Mouse (Mus musculus) midbrain, embryonic 13.5 days (tissue): ENCODE data around the gene Xylt1. TPM values are rescaled to one million over a fixed set of nuclear protein-coding genes. Genes with fewer than 3 reads are reported as not detected.

Experiments used
- ATAC-seq: fragments of 200-750 bp; cut with Nextera tagmentation; 2 replicates; pipeline ENCODE4 v1.8.0; 2017; ENCODE audit warnings: mild to moderate bottlenecking, moderate TSS enrichment, moderate library complexity
- H3K27ac ChIP-seq: fragments of 300-500 bp; sonication (generic); 2 replicates; pipeline ENCODE4 v1.5.1; 2015; ENCODE audit warnings: inconsistent platforms, mild to moderate bottlenecking, moderate library complexity
- H3K27me3 ChIP-seq: fragments of 300-500 bp; sonication (generic); 2 replicates; pipeline ENCODE4 v1.6.1; 2015; ENCODE audit warnings: mild to moderate bottlenecking, inconsistent platforms
- H3K36me3 ChIP-seq: fragments of 300-500 bp; sonication (generic); 2 replicates; pipeline ENCODE4 v1.6.1; 2015; ENCODE audit warnings: mild to moderate bottlenecking, inconsistent platforms
- H3K4me1 ChIP-seq: fragments of 300-500 bp; sonication (generic); replicated peaks from 2 replicates; pipeline ENCODE4 v1.6.1; 2015; ENCODE audit warnings: inconsistent platforms
- H3K4me2 ChIP-seq: fragments of 300-500 bp; sonication (generic); replicated peaks from 2 replicates; pipeline ENCODE4 v1.6.1; 2015; ENCODE audit warnings: moderate library complexity, mild to moderate bottlenecking, inconsistent platforms
- H3K4me3 ChIP-seq: fragments of 300-500 bp; sonication (generic); replicated peaks from 2 replicates; pipeline ENCODE4 v1.5.1; 2015; ENCODE audit warnings: mild to moderate bottlenecking, inconsistent platforms
- H3K9ac ChIP-seq: fragments of 300-500 bp; sonication (generic); replicated peaks from 2 replicates; pipeline ENCODE4 v1.6.1; 2015; ENCODE audit warnings: mild to moderate bottlenecking, inconsistent platforms
- H3K9me3 ChIP-seq: fragments of 300-500 bp; sonication (generic); 2 replicates; pipeline ENCODE4 v1.6.1; 2016; ENCODE audit warnings: mild to moderate bottlenecking, inconsistent platforms
- WGBS: fragments of 180-500 bp; shearing (Covaris S2); methylation state at CpG from one replicate; pipeline ENCODE4 v1.1.7; 2015; 5-methylcytosine and 5-hydroxymethylcytosine counted together
- polyA plus RNA-seq: library from polyadenylated mRNA; unstranded; fragments of >200 nt; fragmentation: Nextera tagmentation; extraction: Ambion mirVana; gene quantifications from 2 replicates; pipeline ENCODE4 v1.2.1, GENCODE M21; 2015

The Xylt1 gene
- polyA plus RNA-seq, 1 experiment from 2014 or later, result 1.7 TPM

GRCm38 (mm10) chr7:117586811-117587210 lies 206.0 kb downstream of the Xylt1 start:
- no peaks in the 10 kb centered on the region for H3K9me3 ChIP-seq
- no peak overlapping the region for H3K27ac ChIP-seq
- H3K4me1 ChIP-seq, result peaks cover 16% of the 10 kb centered on the region
- no peak for ATAC-seq
- no peak overlapping the region for H3K9ac ChIP-seq
- no peak overlapping the region for H3K4me2 ChIP-seq
- peaks cover 6% of the 10 kb centered on the region; the same call in 1 of the 2 replicates for H3K27me3 ChIP-seq
- no peak overlapping the region for H3K4me3 ChIP-seq
- H3K36me3 ChIP-seq, result no peaks in the 10 kb centered on the region

GRCm38 (mm10) chr7:117587234-117587929 lies 206.6 kb downstream of the Xylt1 start:
- peak; percentile 62; the same call in 1 of the 2 replicates for ATAC-seq
- Histone ChIP-seq H3K27ac (no peak overlapping the region), H3K27me3 (peaks cover 6% of the 10 kb centered on the region; the same call in 1 of the 2 replicates), H3K4me3 (no peak overlapping the region), H3K9ac (no peak overlapping the region), H3K4me2 (no peak overlapping the region), H3K36me3 (no peaks in the 10 kb centered on the region), H3K4me1 (peaks cover 16% of the 10 kb centered on the region), H3K9me3 (no peaks in the 10 kb centered on the region)
- 43% methylated on average over 6 of the region's 6 CpGs for WGBS

GRCm38 (mm10) chr7:117588426-117588825 lies 207.6 kb downstream of the Xylt1 start:
- peaks cover 6% of the 10 kb centered on the region; the same call in 1 of the 2 replicates for H3K27me3 ChIP-seq
- 23% methylated on average over 1 of the region's 1 CpGs for WGBS
- H3K9ac ChIP-seq, result no peak overlapping the region

GRCm38 (mm10) chr7:117589359-117589758 lies 208.6 kb downstream of the Xylt1 start:
- no peak for ATAC-seq
- Histone ChIP-seq H3K27ac (no peak overlapping the region), H3K9me3 (no peaks in the 10 kb centered on the region), H3K27me3 (peaks cover 6% of the 10 kb centered on the region; the same call in 1 of the 2 replicates), H3K4me2 (no peak overlapping the region), H3K9ac (no peak overlapping the region), H3K4me3 (no peak overlapping the region), H3K36me3 (no peaks in the 10 kb centered on the region), H3K4me1 (peaks cover 16% of the 10 kb centered on the region)
- WGBS, result 26% methylated on average over 2 of the region's 2 CpGs

More at GRCm38 (mm10) chr7:117588426-117588825, 207.6 kb downstream of the Xylt1 start:
- Histone ChIP-seq H3K9me3 (no peaks in the 10 kb centered on the region), H3K4me3 (no peak overlapping the region), H3K27ac (no peak overlapping the region), H3K4me1 (peaks cover 16% of the 10 kb centered on the region), H3K4me2 (no peak overlapping the region), H3K36me3 (no peaks in the 10 kb centered on the region)
- no peak for ATAC-seq

- Histone ChIP-seq H3K4me2 (no peak overlapping the region), H3K4me3 (no peak overlapping the region), H3K9me3 (no peaks in the 10 kb centered on the region), H3K36me3 (no peaks in the 10 kb centered on the region), H3K4me1 (peaks cover 16% of the 10 kb centered on the region), H3K9ac (no peak overlapping the region), H3K27me3 (peaks cover 6% of the 10 kb centered on the region; the same call in 1 of the 2 replicates), H3K27ac (no peak overlapping the region)
- 36% methylated on average over 4 of the region's 4 CpGs for WGBS
- no peak for ATAC-seq
Measured at GRCm38 (mm10) chr7:117589820-117590219, 209.0 kb downstream of the Xylt1 start.

- WGBS, result 91% methylated on average over 2 of the region's 2 CpGs
- no peak overlapping the region for H3K9ac ChIP-seq
- H3K27ac ChIP-seq, result no peak overlapping the region
- H3K27me3 ChIP-seq, result 0 out of 2 replicates have a peak, but pooled peaks cover 6% of the 10 kb centered on the region
- H3K4me2 ChIP-seq, result no peak overlapping the region
- H3K4me3 ChIP-seq, result no peak overlapping the region
- no peak for ATAC-seq
- no peaks in the 10 kb centered on the region for H3K9me3 ChIP-seq
- peaks cover 4% of the 10 kb centered on the region for H3K4me1 ChIP-seq
- H3K36me3 ChIP-seq, result no peaks in the 10 kb centered on the region
Measured at GRCm38 (mm10) chr7:117594191-117594590, 213.4 kb downstream of the Xylt1 start.

- no peak for ATAC-seq
- Histone ChIP-seq H3K4me3 (no peak overlapping the region), H3K27ac (no peak overlapping the region), H3K4me2 (no peak overlapping the region), H3K9ac (no peak overlapping the region), H3K9me3 (no peaks in the 10 kb centered on the region), H3K4me1 (peaks cover under 1% of the 10 kb centered on the region; the same call in 1 of the 2 replicates), H3K36me3 (no peaks in the 10 kb centered on the region), H3K27me3 (0 out of 2 replicates have a peak, but pooled peaks cover 6% of the 10 kb centered on the region)
- WGBS, result 82% methylated on average over 12 of the region's 12 CpGs
Measured at GRCm38 (mm10) chr7:117595029-117595695, 214.4 kb downstream of the Xylt1 start.

- Histone ChIP-seq H3K4me1 (peaks cover 9% of the 10 kb centered on the region), H3K4me2 (no peak overlapping the region), H3K36me3 (no peaks in the 10 kb centered on the region), H3K4me3 (no peak overlapping the region), H3K27ac (no peak overlapping the region), H3K27me3 (no peaks in the 10 kb centered on the region), H3K9ac (peak overlapping the region; percentile 33; the same call in 1 of the 2 replicates), H3K9me3 (no peaks in the 10 kb centered on the region)
- 34% methylated on average over 7 of the region's 7 CpGs for WGBS
- no peak for ATAC-seq
Measured at GRCm38 (mm10) chr7:117600443-117600842, 219.7 kb downstream of the Xylt1 start.

- 26% methylated on average over 6 of the region's 6 CpGs for WGBS
- Histone ChIP-seq H3K4me3 (no peak overlapping the region), H3K27ac (no peak overlapping the region), H3K4me1 (peaks cover 11% of the 10 kb centered on the region), H3K36me3 (no peaks in the 10 kb centered on the region), H3K9ac (no peak overlapping the region), H3K27me3 (peaks cover 8% of the 10 kb centered on the region), H3K9me3 (no peaks in the 10 kb centered on the region), H3K4me2 (no peak overlapping the region)
- ATAC-seq, result peak; percentile 34; the same call in 1 of the 2 replicates
Measured at GRCm38 (mm10) chr7:117610439-117610838, 229.7 kb downstream of the Xylt1 start.

- WGBS, result 68% methylated on average over 11 of the region's 11 CpGs
- peaks cover 14% of the 10 kb centered on the region for H3K4me1 ChIP-seq
- ATAC-seq, result no peak
- H3K9me3 ChIP-seq, result no peaks in the 10 kb centered on the region
- H3K9ac ChIP-seq, result no peak overlapping the region
- no peak overlapping the region for H3K4me3 ChIP-seq
- no peaks in the 10 kb centered on the region for H3K36me3 ChIP-seq
- no peak overlapping the region for H3K4me2 ChIP-seq
- H3K27ac ChIP-seq, result no peak overlapping the region
- peaks cover 30% of the 10 kb centered on the region for H3K27me3 ChIP-seq
Measured at GRCm38 (mm10) chr7:117612788-117613473, 232.2 kb downstream of the Xylt1 start.

- no peak overlapping the region for H3K4me3 ChIP-seq
- no peak overlapping the region for H3K27ac ChIP-seq
- no peak overlapping the region for H3K4me2 ChIP-seq
- no peak for ATAC-seq
- peaks cover 22% of the 10 kb centered on the region for H3K4me1 ChIP-seq
- H3K27me3 ChIP-seq, result peaks cover 30% of the 10 kb centered on the region
- no peaks in the 10 kb centered on the region for H3K9me3 ChIP-seq
- no peak overlapping the region for H3K9ac ChIP-seq
- H3K36me3 ChIP-seq, result no peaks in the 10 kb centered on the region
- 81% methylated on average over 3 of the region's 3 CpGs for WGBS
Measured at GRCm38 (mm10) chr7:117613796-117614195, 233.0 kb downstream of the Xylt1 start.

- no peak overlapping the region for H3K4me3 ChIP-seq
- no peaks in the 10 kb centered on the region for H3K36me3 ChIP-seq
- H3K9ac ChIP-seq, result no peak overlapping the region
- no peak overlapping the region for H3K4me2 ChIP-seq
- no peak for ATAC-seq
- 78% methylated on average over 2 of the region's 2 CpGs for WGBS
- no peaks in the 10 kb centered on the region for H3K9me3 ChIP-seq
- no peak overlapping the region for H3K27ac ChIP-seq
- peaks cover 30% of the 10 kb centered on the region for H3K27me3 ChIP-seq
- peaks cover 28% of the 10 kb centered on the region for H3K4me1 ChIP-seq
Measured at GRCm38 (mm10) chr7:117614346-117614745, 233.6 kb downstream of the Xylt1 start.
